Mouse (Mus musculus) spleen, postnatal 10 days (tissue): ENCODE measurements around the gene Nexn.
A peak's percentile ranks its signal among the peaks of the same experiment; 100 is the strongest.

Source experiments
- DNase-seq, 2 experiments: peaks; one replicate each; pipeline ENCODE4 v3.0.0; 2021 to 2022; ENCODE audit warnings: low spot score in 2 of 2

Gene Nexn

GRCm38 (mm10) chr3:152199125-152199524 is 67.0 kb downstream of the Nexn start:
- DNase-seq: no peak

GRCm38 (mm10) chr3:152197246-152197645 is 68.9 kb downstream of the Nexn start:
- peak; percentile 47 to 57 for DNase-seq

GRCm38 (mm10) chr3:152193635-152194097 is 72.5 kb downstream of the Nexn start:
- peak; percentile 79 to 86 for DNase-seq

GRCm38 (mm10) chr3:152193177-152193576 is 73.0 kb downstream of the Nexn start:
- no peak for DNase-seq

GRCm38 (mm10) chr3:152192238-152192931 is 73.8 kb downstream of the Nexn start:
- peak in 1 of 2 experiments; percentile 33 for DNase-seq

GRCm38 (mm10) chr3:152191791-152192237 is 74.3 kb downstream of the Nexn start:
- peak; percentile 26 to 57 for DNase-seq

GRCm38 (mm10) chr3:152190679-152191477 is 75.3 kb downstream of the Nexn start:
- no peak for DNase-seq

GRCm38 (mm10) chr3:152189306-152189705 is 76.8 kb downstream of the Nexn start:
- DNase-seq: no peak
